Mouse (Mus musculus) retina, postnatal 1 day (tissue): ENCODE measurements around the gene Dennd1a.

ENCODE experiments used
- DNase-seq: peaks from one replicate; pipeline ENCODE4 v3.0.0-alpha.2; 2012

Dennd1a gene

GRCm38 (mm10) chr2:38161484-38161883, 125.7 kb downstream of the Dennd1a start:
- no peak for DNase-seq

- peak; percentile 59 for DNase-seq
Observed at GRCm38 (mm10) chr2:38159736-38160135, 127.5 kb downstream of the Dennd1a start.

- no peak for DNase-seq
Observed at GRCm38 (mm10) chr2:38157002-38157401, 130.2 kb downstream of the Dennd1a start.

GRCm38 (mm10) chr2:38156001-38156400, 131.2 kb downstream of the Dennd1a start:
- DNase-seq = no peak

GRCm38 (mm10) chr2:38144831-38145230, 142.4 kb downstream of the Dennd1a start:
- DNase-seq = no peak

GRCm38 (mm10) chr2:38144067-38144779, 143.0 kb downstream of the Dennd1a start:
- peak; percentile 45 for DNase-seq

GRCm38 (mm10) chr2:38142905-38143304, 144.3 kb downstream of the Dennd1a start:
- no peak for DNase-seq

GRCm38 (mm10) chr2:38142210-38142609, 145.0 kb downstream of the Dennd1a start:
- DNase-seq = no peak

- DNase-seq = no peak
Observed at GRCm38 (mm10) chr2:38139536-38139935, 147.7 kb downstream of the Dennd1a start.

GRCm38 (mm10) chr2:38137086-38137485, 150.1 kb downstream of the Dennd1a start:
- peak; percentile 80 for DNase-seq

- DNase-seq = peak; percentile 81
Observed at GRCm38 (mm10) chr2:38135427-38135826, 151.8 kb downstream of the Dennd1a start.

GRCm38 (mm10) chr2:38133036-38133825, 154.0 kb downstream of the Dennd1a start:
- no peak for DNase-seq

- DNase-seq = no peak
Observed at GRCm38 (mm10) chr2:38132233-38132822, 154.9 kb downstream of the Dennd1a start.

GRCm38 (mm10) chr2:38131538-38131937, 155.7 kb downstream of the Dennd1a start:
- DNase-seq = no peak

GRCm38 (mm10) chr2:38129961-38130802, 157.0 kb downstream of the Dennd1a start:
- DNase-seq = peak; percentile 52

GRCm38 (mm10) chr2:38126383-38126732, 160.8 kb downstream of the Dennd1a start:
- DNase-seq = no peak

- no peak for DNase-seq
Observed at GRCm38 (mm10) chr2:38125671-38126382, 161.4 kb downstream of the Dennd1a start.

- no peak for DNase-seq
Observed at GRCm38 (mm10) chr2:38124727-38125126, 162.5 kb downstream of the Dennd1a start.

GRCm38 (mm10) chr2:38115000-38115399, 172.2 kb downstream of the Dennd1a start:
- DNase-seq = no peak

- peak; percentile 93 for DNase-seq
Observed at GRCm38 (mm10) chr2:38111655-38112351, 175.4 kb downstream of the Dennd1a start.

GRCm38 (mm10) chr2:38108586-38108985, 178.6 kb downstream of the Dennd1a start:
- no peak for DNase-seq

- no peak for DNase-seq
Observed at GRCm38 (mm10) chr2:38102674-38103073, 184.5 kb downstream of the Dennd1a start.
